Mouse (Mus musculus) midbrain, embryonic 13.5 days (tissue): ENCODE data around the gene Cdc42ep4. TPM values are rescaled to one million over a fixed set of nuclear protein-coding genes. Genes with fewer than 3 reads are reported as not detected.

Source experiments
- ATAC-seq: fragments of 200-750 bp; cut with Nextera tagmentation; 2 replicates; pipeline ENCODE4 v1.8.0; 2017; ENCODE audit warnings: mild to moderate bottlenecking, moderate TSS enrichment, moderate library complexity
- H3K27ac ChIP-seq: fragments of 300-500 bp; sonication (generic); 2 replicates; pipeline ENCODE4 v1.5.1; 2015; ENCODE audit warnings: inconsistent platforms, mild to moderate bottlenecking, moderate library complexity
- H3K27me3 ChIP-seq: fragments of 300-500 bp; sonication (generic); 2 replicates; pipeline ENCODE4 v1.6.1; 2015; ENCODE audit warnings: mild to moderate bottlenecking, inconsistent platforms
- H3K36me3 ChIP-seq: fragments of 300-500 bp; sonication (generic); 2 replicates; pipeline ENCODE4 v1.6.1; 2015; ENCODE audit warnings: mild to moderate bottlenecking, inconsistent platforms
- H3K4me1 ChIP-seq: fragments of 300-500 bp; sonication (generic); replicated peaks from 2 replicates; pipeline ENCODE4 v1.6.1; 2015; ENCODE audit warnings: inconsistent platforms
- H3K4me2 ChIP-seq: fragments of 300-500 bp; sonication (generic); replicated peaks from 2 replicates; pipeline ENCODE4 v1.6.1; 2015; ENCODE audit warnings: moderate library complexity, mild to moderate bottlenecking, inconsistent platforms
- H3K4me3 ChIP-seq: fragments of 300-500 bp; sonication (generic); replicated peaks from 2 replicates; pipeline ENCODE4 v1.5.1; 2015; ENCODE audit warnings: mild to moderate bottlenecking, inconsistent platforms
- H3K9ac ChIP-seq: fragments of 300-500 bp; sonication (generic); replicated peaks from 2 replicates; pipeline ENCODE4 v1.6.1; 2015; ENCODE audit warnings: mild to moderate bottlenecking, inconsistent platforms
- H3K9me3 ChIP-seq: fragments of 300-500 bp; sonication (generic); 2 replicates; pipeline ENCODE4 v1.6.1; 2016; ENCODE audit warnings: mild to moderate bottlenecking, inconsistent platforms
- WGBS: fragments of 180-500 bp; shearing (Covaris S2); methylation state at CpG from one replicate; pipeline ENCODE4 v1.1.7; 2015; 5-methylcytosine and 5-hydroxymethylcytosine counted together
- polyA plus RNA-seq: library from polyadenylated mRNA; unstranded; fragments of >200 nt; fragmentation: Nextera tagmentation; extraction: Ambion mirVana; gene quantifications from 2 replicates; pipeline ENCODE4 v1.2.1, GENCODE M21; 2015

Cdc42ep4 gene
- polyA plus RNA-seq, 1 experiment from 2014 or later = 82.7 TPM

DNA sequence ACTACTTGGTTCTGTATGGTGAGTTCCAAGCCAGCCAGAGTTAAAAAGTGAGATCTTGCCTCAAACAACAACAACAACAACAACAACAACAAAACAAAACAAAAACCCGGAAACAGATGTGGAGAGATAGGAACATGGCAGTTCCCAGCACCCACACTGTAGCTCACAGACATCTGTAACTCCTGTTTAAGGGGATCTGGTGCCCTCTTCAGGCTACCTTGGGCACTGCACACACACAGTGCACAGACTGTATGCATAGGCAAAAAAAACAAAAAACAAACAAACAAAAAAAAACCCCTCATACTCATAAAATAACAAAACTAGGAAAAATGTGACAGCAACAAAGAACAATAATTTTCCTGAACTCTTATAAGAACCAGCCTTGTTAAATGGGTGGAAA, 8.7 kb downstream of the Cdc42ep4 start:
- 100% methylated on average over 1 of the region's 1 CpGs for WGBS
- Histone ChIP-seq H3K27me3 (no peaks in the 10 kb centered on the region), H3K36me3 (peaks cover 50% of the 10 kb centered on the region), H3K9me3 (no peaks in the 10 kb centered on the region), H3K4me1 (peaks cover 47% of the 10 kb centered on the region), H3K27ac (no peak overlapping the region), H3K9ac (no peak overlapping the region), H3K4me3 (no peak overlapping the region), H3K4me2 (no peak overlapping the region)
- no peak for ATAC-seq

- Histone ChIP-seq H3K4me2 (no peak overlapping the region), H3K36me3 (peaks cover 36% of the 10 kb centered on the region), H3K27me3 (no peaks in the 10 kb centered on the region), H3K27ac (no peak overlapping the region), H3K4me3 (no peak overlapping the region), H3K9ac (no peak overlapping the region), H3K9me3 (no peaks in the 10 kb centered on the region), H3K4me1 (peaks cover 39% of the 10 kb centered on the region)
- ATAC-seq = no peak
- 91% methylated on average over 7 of the region's 7 CpGs for WGBS
Observed at GRCm38 (mm10) chr11:113740100-113740499, 11.6 kb downstream of the Cdc42ep4 start.

DNA sequence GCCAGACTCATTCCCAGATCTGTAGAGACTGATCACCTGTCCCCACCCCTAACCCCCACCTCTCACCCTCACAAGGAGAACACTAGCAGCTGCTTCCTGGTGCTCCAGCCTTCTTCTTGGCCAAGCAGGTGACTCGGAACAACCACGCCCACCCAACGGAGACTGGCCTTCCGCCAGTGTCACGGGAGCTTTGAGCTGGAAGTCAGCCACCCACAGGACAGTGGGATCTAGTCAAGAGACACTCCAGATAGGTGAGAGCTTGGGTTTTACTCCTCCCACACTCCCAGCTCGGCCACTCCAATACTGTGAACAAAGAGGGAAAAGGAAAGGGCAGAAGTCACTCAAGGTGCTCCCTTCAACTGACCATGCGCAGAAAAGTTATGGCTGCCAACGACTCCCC, 12.5 kb downstream of the Cdc42ep4 start:
- peaks cover 47% of the 10 kb centered on the region for H3K4me1 ChIP-seq
- ATAC-seq = no peak
- H3K4me3 ChIP-seq = no peak overlapping the region
- WGBS = 91% methylated on average over 8 of the region's 8 CpGs
- no peak overlapping the region for H3K9ac ChIP-seq
- no peak overlapping the region for H3K27ac ChIP-seq
- H3K9me3 ChIP-seq = no peaks in the 10 kb centered on the region
- H3K27me3 ChIP-seq = no peaks in the 10 kb centered on the region
- H3K36me3 ChIP-seq = peaks cover 32% of the 10 kb centered on the region
- H3K4me2 ChIP-seq = no peak overlapping the region

- Histone ChIP-seq H3K9ac (no peak overlapping the region), H3K4me3 (no peak overlapping the region), H3K4me1 (peaks cover 59% of the 10 kb centered on the region), H3K27ac (no peak overlapping the region), H3K36me3 (peaks cover 21% of the 10 kb centered on the region), H3K4me2 (no peak overlapping the region), H3K27me3 (no peaks in the 10 kb centered on the region), H3K9me3 (no peaks in the 10 kb centered on the region)
- 75% methylated on average over 8 of the region's 8 CpGs for WGBS
- no peak for ATAC-seq
Observed at GRCm38 (mm10) chr11:113737912-113738311, 13.8 kb downstream of the Cdc42ep4 start.

DNA sequence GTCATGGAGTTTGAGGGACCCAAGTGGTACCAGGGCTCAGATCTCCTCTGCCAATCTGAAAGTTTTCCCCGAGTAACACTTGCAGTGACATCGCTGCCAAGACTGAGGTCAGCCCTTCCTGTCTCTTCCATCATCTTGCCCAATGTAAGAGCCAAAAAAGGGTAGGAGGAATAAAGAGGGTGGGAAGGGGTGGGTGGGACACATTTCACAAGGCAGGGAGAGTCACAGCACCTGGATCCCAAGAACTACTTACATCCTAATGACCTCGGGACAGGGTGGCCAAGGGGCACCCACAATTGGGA, 14.2 kb downstream of the Cdc42ep4 start:
- H3K4me3 ChIP-seq = no peak overlapping the region
- 89% methylated on average over 3 of the region's 3 CpGs for WGBS
- no peak for ATAC-seq
- no peak overlapping the region for H3K9ac ChIP-seq
- no peak overlapping the region for H3K4me2 ChIP-seq
- H3K27me3 ChIP-seq = no peaks in the 10 kb centered on the region
- H3K36me3 ChIP-seq = peaks cover 18% of the 10 kb centered on the region
- H3K27ac ChIP-seq = no peak overlapping the region
- H3K4me1 ChIP-seq = peaks cover 59% of the 10 kb centered on the region
- H3K9me3 ChIP-seq = no peaks in the 10 kb centered on the region

DNA sequence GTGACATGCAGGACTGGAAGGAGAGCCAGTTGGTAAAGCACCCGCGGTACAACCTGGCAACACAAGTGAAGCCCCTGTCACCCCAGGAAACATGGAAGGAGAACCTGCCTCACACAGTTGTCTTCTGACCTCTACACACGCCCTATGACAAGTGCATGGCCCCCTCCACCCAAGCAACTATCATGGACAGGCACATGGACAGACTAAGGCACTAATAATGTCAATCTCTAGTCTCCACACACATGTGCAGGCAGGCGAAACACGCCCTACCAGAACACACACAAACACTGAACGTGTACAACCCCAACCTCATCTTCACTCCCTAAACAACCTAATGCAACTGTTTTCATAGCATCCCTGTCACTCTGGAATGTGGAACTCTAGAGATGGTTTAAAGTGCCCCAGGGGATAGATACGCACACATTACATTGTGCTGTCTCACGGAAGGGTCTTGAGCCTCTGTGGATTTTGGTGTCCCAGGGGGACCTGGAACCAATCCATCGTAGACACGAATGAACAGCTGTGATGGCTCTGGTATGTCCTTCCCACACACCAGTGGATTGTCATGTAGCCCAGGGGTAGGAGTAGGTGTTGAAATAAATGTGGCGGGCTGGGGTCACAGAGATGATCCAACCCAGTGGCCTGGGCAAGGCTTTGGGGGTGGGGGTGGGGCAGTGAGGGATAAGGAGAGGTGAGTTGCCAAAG, 14.7 kb downstream of the Cdc42ep4 start:
- Histone ChIP-seq H3K9ac (no peak overlapping the region), H3K4me1 (peaks cover 59% of the 10 kb centered on the region), H3K4me3 (no peak overlapping the region), H3K9me3 (no peaks in the 10 kb centered on the region), H3K27ac (no peak overlapping the region), H3K36me3 (peaks cover 13% of the 10 kb centered on the region), H3K4me2 (no peak overlapping the region), H3K27me3 (no peaks in the 10 kb centered on the region)
- 84% methylated on average over 11 of the region's 11 CpGs for WGBS
- ATAC-seq = no peak

GRCm38 (mm10) chr11:113735151-113735550, 16.5 kb downstream of the Cdc42ep4 start:
- Histone ChIP-seq H3K4me3 (no peak overlapping the region), H3K27ac (no peak overlapping the region), H3K9me3 (no peaks in the 10 kb centered on the region), H3K4me2 (no peak overlapping the region), H3K36me3 (0 out of 2 replicates have a peak, but pooled peaks cover 3% of the 10 kb centered on the region), H3K4me1 (peaks cover 66% of the 10 kb centered on the region), H3K9ac (no peak overlapping the region), H3K27me3 (no peaks in the 10 kb centered on the region)
- WGBS = 84% methylated on average over 6 of the region's 6 CpGs
- no peak for ATAC-seq

DNA sequence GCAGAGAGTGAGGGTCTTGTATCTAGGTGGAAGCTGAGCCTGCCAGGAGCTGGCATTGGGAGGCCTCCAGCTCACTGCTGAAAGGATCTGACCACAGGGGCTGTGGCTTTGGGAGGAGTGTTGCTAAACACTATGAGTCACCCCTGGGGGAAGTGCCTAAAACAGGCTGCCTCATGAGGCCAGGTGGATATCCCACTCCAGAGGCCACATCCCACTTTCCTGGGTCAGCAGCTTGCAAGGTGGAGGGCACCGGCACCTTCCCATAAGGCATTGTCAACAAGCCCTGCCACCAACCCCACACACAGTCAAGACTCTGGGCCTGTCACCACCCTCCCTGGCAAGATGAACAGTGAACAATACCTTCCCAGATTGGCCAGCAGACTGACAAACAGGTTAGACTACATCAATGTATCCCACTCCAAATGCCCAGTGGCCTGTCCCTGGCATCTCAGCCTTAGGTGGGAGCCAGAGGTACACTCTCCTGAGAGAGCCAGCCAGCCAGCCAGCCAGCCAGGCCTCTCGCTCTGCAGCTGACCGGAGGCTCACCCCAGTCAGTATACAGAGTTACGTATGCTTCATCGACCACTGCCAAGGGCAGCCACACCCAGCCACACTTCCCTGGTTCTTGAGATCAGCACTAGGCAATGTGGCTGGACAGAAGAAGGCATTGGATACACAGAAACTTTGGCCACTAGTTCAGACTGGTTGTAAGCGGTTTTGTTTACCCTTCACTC, 17.9 kb downstream of the Cdc42ep4 start:
- Histone ChIP-seq H3K4me2 (no peak overlapping the region), H3K9ac (no peak overlapping the region), H3K36me3 (peaks cover 10% of the 10 kb centered on the region), H3K27me3 (no peaks in the 10 kb centered on the region), H3K9me3 (no peaks in the 10 kb centered on the region), H3K4me3 (no peak overlapping the region), H3K27ac (no peak overlapping the region; the same call in 1 of the 2 replicates), H3K4me1 (peaks cover 56% of the 10 kb centered on the region)
- no peak for ATAC-seq
- WGBS = 64% methylated on average over 6 of the region's 6 CpGs

GRCm38 (mm10) chr11:113731945-113732612, 19.6 kb downstream of the Cdc42ep4 start:
- H3K9me3 ChIP-seq = no peaks in the 10 kb centered on the region
- peaks cover 40% of the 10 kb centered on the region for H3K4me1 ChIP-seq
- H3K9ac ChIP-seq = no peak overlapping the region
- no peak overlapping the region for H3K4me3 ChIP-seq
- no peak overlapping the region for H3K4me2 ChIP-seq
- no peaks in the 10 kb centered on the region for H3K27me3 ChIP-seq
- no peak for ATAC-seq
- 94% methylated on average over 10 of the region's 10 CpGs for WGBS
- H3K27ac ChIP-seq = no peak overlapping the region
- peaks cover 27% of the 10 kb centered on the region for H3K36me3 ChIP-seq

DNA sequence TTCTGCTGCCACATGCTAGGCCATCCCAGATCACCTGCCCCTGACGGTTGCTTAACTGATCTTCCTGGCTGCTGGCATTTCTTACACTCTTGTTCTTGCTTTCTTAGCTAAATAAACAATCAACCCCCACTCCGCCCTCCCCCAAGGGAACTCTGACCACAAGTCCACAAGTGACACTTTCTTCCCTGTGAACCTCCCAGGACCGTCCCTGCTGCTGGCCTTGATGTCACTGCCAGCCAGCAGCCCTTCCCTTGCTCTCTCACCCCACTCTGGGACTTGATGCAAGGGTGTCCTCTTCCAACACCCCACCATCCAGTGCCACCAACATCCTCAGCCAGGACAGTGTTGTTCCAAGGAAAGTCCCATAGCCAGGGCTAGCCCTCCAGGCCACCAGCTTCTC, 20.8 kb downstream of the Cdc42ep4 start:
- H3K36me3 ChIP-seq = peaks cover 39% of the 10 kb centered on the region
- H3K27me3 ChIP-seq = no peaks in the 10 kb centered on the region
- 84% methylated on average over 3 of the region's 3 CpGs for WGBS
- no peak overlapping the region for H3K9ac ChIP-seq
- no peak overlapping the region for H3K4me3 ChIP-seq
- no peak overlapping the region for H3K27ac ChIP-seq
- peaks cover 42% of the 10 kb centered on the region for H3K4me1 ChIP-seq
- H3K9me3 ChIP-seq = no peaks in the 10 kb centered on the region
- no peak overlapping the region for H3K4me2 ChIP-seq
- ATAC-seq = no peak

GRCm38 (mm10) chr11:113729917-113730316, 21.8 kb downstream of the Cdc42ep4 start:
- no peak for ATAC-seq
- peaks cover 40% of the 10 kb centered on the region for H3K4me1 ChIP-seq
- 69% methylated on average over 8 of the region's 8 CpGs for WGBS

GRCm38 (mm10) chr11:113729239-113729638, 22.4 kb downstream of the Cdc42ep4 start:
- H3K27me3 ChIP-seq = no peaks in the 10 kb centered on the region
- peaks cover 49% of the 10 kb centered on the region for H3K36me3 ChIP-seq
- no peaks in the 10 kb centered on the region for H3K9me3 ChIP-seq
- H3K4me1 ChIP-seq = peaks cover 33% of the 10 kb centered on the region
- WGBS = 81% methylated on average over 21 of the region's 21 CpGs
- no peak overlapping the region for H3K27ac ChIP-seq
- no peak overlapping the region for H3K4me3 ChIP-seq
- no peak overlapping the region for H3K4me2 ChIP-seq
- no peak for ATAC-seq
- no peak overlapping the region for H3K9ac ChIP-seq

More at GRCm38 (mm10) chr11:113729917-113730316, 21.8 kb downstream of the Cdc42ep4 start:
- Histone ChIP-seq H3K4me2 (no peak overlapping the region), H3K27me3 (no peaks in the 10 kb centered on the region), H3K9me3 (no peaks in the 10 kb centered on the region), H3K4me3 (no peak overlapping the region), H3K36me3 (peaks cover 46% of the 10 kb centered on the region), H3K27ac (no peak overlapping the region), H3K9ac (no peak overlapping the region)
